Mouse (Mus musculus) testis, adult 2 months (tissue): ENCODE data around the gene Cdk11b. TPM values are rescaled to one million over a fixed set of nuclear protein-coding genes. Genes with fewer than 3 reads are reported as not detected.

Experiments used
- H3K27ac ChIP-seq: fragments of 200-500 bp; 2 replicates; pipeline ENCODE4 v1.5.1; 2012; ENCODE audit warnings: low read depth, low read length; ENCODE audit not compliant: control insufficient read depth, insufficient read depth
- H3K27me3 ChIP-seq: fragments of 200-500 bp; 2 replicates; pipeline ENCODE4 v1.6.1; 2012; ENCODE audit warnings: mild to moderate bottlenecking, low read length, moderate library complexity; ENCODE audit not compliant: control insufficient read depth, insufficient read depth
- H3K36me3 ChIP-seq: fragments of 200-500 bp; 2 replicates; pipeline ENCODE4 v1.6.1; 2012; ENCODE audit warnings: mild to moderate bottlenecking, low read length; ENCODE audit not compliant: control insufficient read depth, insufficient read depth
- H3K4me1 ChIP-seq: fragments of 200-500 bp; 2 replicates; pipeline ENCODE4 v1.6.1; 2012; ENCODE audit warnings: low read length; ENCODE audit not compliant: control insufficient read depth, insufficient read depth
- H3K4me3 ChIP-seq: fragments of 200-500 bp; 2 replicates; pipeline ENCODE4 v1.5.1; 2012; ENCODE audit warnings: low read depth, mild to moderate bottlenecking, low read length, moderate library complexity, mixed read lengths; ENCODE audit not compliant: control insufficient read depth
- CTCF ChIP-seq: fragments of 200-500 bp; IDR thresholded peaks from 2 replicates; pipeline ENCODE4 v1.5.1; 2012; ENCODE audit warnings: low read depth, mild to moderate bottlenecking, inconsistent platforms, low read length, moderate library complexity; ENCODE audit not compliant: control insufficient read depth, insufficient read depth, insufficient replicate concordance
- POLR2A ChIP-seq: fragments of 200-500 bp; IDR thresholded peaks from 2 replicates; pipeline ENCODE4 v1.6.1; 2012; ENCODE audit warnings: low read depth, mild to moderate bottlenecking, inconsistent platforms, low read length, moderate library complexity; ENCODE audit not compliant: control insufficient read depth
- polyA plus RNA-seq: library from polyadenylated mRNA; depleted of rRNA; stranded (reverse); fragments of >200 nt; gene quantifications from 2 replicates; pipeline ENCODE4 v1.2.3, GENCODE M21; 2012; rRNA removed

Gene Cdk11b
- polyA plus RNA-seq, 1 experiment = 29.9 TPM

GRCm38 (mm10) chr4:155694482-155695401 is 70.1 kb downstream of the Cdk11b start:
- no peaks in the 10 kb centered on the region for H3K27me3 ChIP-seq
- TF ChIP-seq POLR2A (no peak), CTCF (peak; percentile 23; the same call in 1 of the 2 replicates)
- H3K27ac ChIP-seq = no peak overlapping the region; the same call in 1 of the 2 replicates
- H3K4me3 ChIP-seq = peak overlapping the region; percentile 76
- peaks cover 4% of the 10 kb centered on the region for H3K4me1 ChIP-seq
- no peaks in the 10 kb centered on the region for H3K36me3 ChIP-seq

- TF ChIP-seq CTCF (no peak), POLR2A (no peak)
- Histone ChIP-seq H3K4me3 (no peak overlapping the region), H3K36me3 (no peaks in the 10 kb centered on the region), H3K4me1 (peaks cover 4% of the 10 kb centered on the region), H3K27me3 (no peaks in the 10 kb centered on the region), H3K27ac (no peak overlapping the region)
These were observed 70.9 kb downstream of the Cdk11b start for GRCm38 (mm10) chr4:155695531-155696062.

GRCm38 (mm10) chr4:155696261-155697255 is 71.9 kb downstream of the Cdk11b start:
- H3K27ac ChIP-seq = peak overlapping the region; percentile 26

More at GRCm38 (mm10) chr4:155696261-155697255, 71.9 kb downstream of the Cdk11b start:
- no peak overlapping the region for H3K4me3 ChIP-seq
- H3K27me3 ChIP-seq = no peaks in the 10 kb centered on the region
- H3K36me3 ChIP-seq = no peaks in the 10 kb centered on the region
- no peak for TF ChIP-seq POLR2A
- TF ChIP-seq CTCF = no peak
- H3K4me1 ChIP-seq = peaks cover 4% of the 10 kb centered on the region

Other genes starting within 250 kb of the Cdk11b start
- 0.17 and 0.26 TPM in 2 replicates for gene Gabrd, start 226.7 kb upstream of the Cdk11b start, polyA plus RNA-seq
- 79.6 and 79.9 TPM in 2 replicates for gene Cfap74, start 215.7 kb upstream of the Cdk11b start, polyA plus RNA-seq
- 24.8 and 30.0 TPM in 2 replicates for gene Tmem52, start 155.7 kb upstream of the Cdk11b start, polyA plus RNA-seq
- gene Gnb1, start 133.5 kb upstream of the Cdk11b start, polyA plus RNA-seq = 356 and 422 TPM in 2 replicates
- gene Nadk, start 62.5 kb upstream of the Cdk11b start, polyA plus RNA-seq = 43.1 and 48.9 TPM in 2 replicates
- 3.2 and 3.5 TPM in 2 replicates for gene Slc35e2, start 23.4 kb upstream of the Cdk11b start, polyA plus RNA-seq
- gene Gm10563, start 20.6 kb downstream of the Cdk11b start, polyA plus RNA-seq = not detected in 2 replicates
- 3.7 and 5.9 TPM in 2 replicates for gene Mmp23, start 28.5 kb downstream of the Cdk11b start, polyA plus RNA-seq
- gene Mib2, start 44.3 kb downstream of the Cdk11b start, polyA plus RNA-seq = 39.3 and 40.6 TPM in 2 replicates
- 2.7 and 3.3 TPM in 2 replicates for gene Fndc10, start 69.5 kb downstream of the Cdk11b start, polyA plus RNA-seq
- gene Ssu72, start 79.9 kb downstream of the Cdk11b start, polyA plus RNA-seq = 34.6 and 37.4 TPM in 2 replicates
- 1.5 and 1.8 TPM in 2 replicates for gene Tmem240, start 109.9 kb downstream of the Cdk11b start, polyA plus RNA-seq
- gene Atad3a, start 136.2 kb downstream of the Cdk11b start, polyA plus RNA-seq = 18.7 and 23.4 TPM in 2 replicates
- 5.5 and 5.6 TPM in 2 replicates for gene Vwa1, start 149.8 kb downstream of the Cdk11b start, polyA plus RNA-seq
- gene Tmem88b, start 161.0 kb downstream of the Cdk11b start, polyA plus RNA-seq = 1.0 TPM in 2 replicates
- gene Ankrd65, start 165.6 kb downstream of the Cdk11b start, polyA plus RNA-seq = 0.08 and 0.27 TPM in 2 replicates
- gene Mrpl20, start 178.0 kb downstream of the Cdk11b start, polyA plus RNA-seq = 134 and 144 TPM in 2 replicates
- gene Ccnl2, start 187.6 kb downstream of the Cdk11b start, polyA plus RNA-seq = 35.4 and 38.4 TPM in 2 replicates
- 108 and 116 TPM in 2 replicates for gene Aurkaip1, start 206.4 kb downstream of the Cdk11b start, polyA plus RNA-seq
- 114 and 149 TPM in 2 replicates for gene Mxra8, start 214.8 kb downstream of the Cdk11b start, polyA plus RNA-seq
- gene Dvl1, start 222.5 kb downstream of the Cdk11b start, polyA plus RNA-seq = 132 and 135 TPM in 2 replicates
- gene Tas1r3, start 238.5 kb downstream of the Cdk11b start, polyA plus RNA-seq = 1.9 and 2.3 TPM in 2 replicates
- 223 and 230 TPM in 2 replicates for gene Cptp, start 244.6 kb downstream of the Cdk11b start, polyA plus RNA-seq
- 19.9 and 21.7 TPM in 2 replicates for gene Ints11, start 244.7 kb downstream of the Cdk11b start, polyA plus RNA-seq